Mouse (Mus musculus) heart, postnatal 4 days (tissue): ENCODE data around the gene Lrrc8c. TPM values are rescaled to one million over a fixed set of nuclear protein-coding genes. Genes with fewer than 3 reads are reported as not detected.

Experiments
- DNase-seq: peaks from one replicate; pipeline ENCODE4 v3.0.0; 2021
- total RNA-seq, 2 experiments: library from RNA; stranded (reverse); gene quantifications; 2 replicates each; pipeline ENCODE4 v1.2.3; 2021

Lrrc8c gene
- total RNA-seq, 2 experiments from 2014 or later = 46.3 to 51.6 TPM

GRCm38 (mm10) chr5:105642517-105642916 is 123.3 kb downstream of the Lrrc8c start:
- no peak for DNase-seq

DNA sequence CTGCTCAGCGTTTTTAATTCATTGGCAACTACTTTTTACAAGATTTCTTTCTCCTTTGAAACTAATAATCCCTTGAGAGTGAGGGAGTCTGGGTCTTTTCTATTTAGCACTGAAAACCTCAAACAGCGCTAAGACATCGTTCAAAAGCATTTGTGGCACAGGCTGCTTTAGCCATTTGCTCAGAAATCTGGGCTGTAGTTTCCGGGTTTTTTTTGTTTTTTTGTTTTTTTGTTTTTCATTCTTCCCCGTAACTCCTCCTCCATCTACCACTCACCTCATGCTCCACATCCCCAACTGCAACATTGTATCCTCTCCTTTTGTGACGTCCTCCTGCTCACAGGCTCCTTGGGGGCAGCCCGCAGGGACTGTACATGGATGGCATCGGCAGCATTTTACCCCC is 124.1 kb downstream of the Lrrc8c start:
- DNase-seq = no peak

GRCm38 (mm10) chr5:105644195-105644594 is 125.0 kb downstream of the Lrrc8c start:
- DNase-seq = no peak

DNA sequence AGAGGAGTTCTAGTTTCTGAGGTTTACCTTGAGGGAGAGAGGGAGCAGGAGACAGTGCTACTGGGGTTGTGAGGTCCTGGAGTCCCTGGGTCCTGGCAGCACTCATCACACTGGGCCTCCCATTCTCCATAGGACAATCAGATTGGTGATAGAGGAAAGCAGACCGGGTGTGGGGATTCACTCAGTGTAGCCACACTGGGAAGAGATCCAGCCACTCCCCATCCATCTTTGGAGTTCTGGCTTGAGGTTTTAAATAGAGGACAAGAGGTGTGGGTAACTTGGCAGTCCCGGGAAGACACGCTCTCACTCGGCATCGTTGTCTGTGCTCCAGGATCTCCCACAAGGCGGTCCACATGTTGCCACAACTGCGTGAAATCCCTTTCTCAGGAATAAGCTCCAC is 127.9 kb downstream of the Lrrc8c start:
- no peak for DNase-seq

GRCm38 (mm10) chr5:105648648-105649287 is 129.6 kb downstream of the Lrrc8c start:
- peak; percentile 29 for DNase-seq

DNA sequence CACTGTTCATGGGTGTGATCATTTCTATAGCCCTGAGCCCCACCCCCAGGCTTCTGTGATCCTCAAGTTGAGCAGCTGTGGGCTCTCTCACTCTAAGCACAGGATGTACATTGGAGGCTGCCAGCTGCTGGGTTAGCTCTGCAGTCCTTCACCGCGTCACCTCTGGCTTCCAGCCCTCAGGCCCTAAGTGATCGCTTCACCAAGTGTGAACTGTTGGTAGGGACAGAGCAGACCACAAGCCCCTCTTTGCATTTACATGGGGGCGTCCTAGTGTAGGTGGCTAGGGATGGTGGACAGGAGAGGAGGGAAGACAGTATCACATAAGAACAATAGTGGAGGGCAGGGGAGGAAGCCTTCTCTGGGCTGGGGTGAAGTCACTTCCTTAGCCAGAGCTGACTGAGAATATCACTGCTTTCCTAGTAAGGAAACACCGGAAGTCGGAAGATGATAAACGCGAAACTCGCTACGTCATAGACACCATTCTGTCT is 130.4 kb downstream of the Lrrc8c start:
- peak; percentile 68 for DNase-seq

DNA sequence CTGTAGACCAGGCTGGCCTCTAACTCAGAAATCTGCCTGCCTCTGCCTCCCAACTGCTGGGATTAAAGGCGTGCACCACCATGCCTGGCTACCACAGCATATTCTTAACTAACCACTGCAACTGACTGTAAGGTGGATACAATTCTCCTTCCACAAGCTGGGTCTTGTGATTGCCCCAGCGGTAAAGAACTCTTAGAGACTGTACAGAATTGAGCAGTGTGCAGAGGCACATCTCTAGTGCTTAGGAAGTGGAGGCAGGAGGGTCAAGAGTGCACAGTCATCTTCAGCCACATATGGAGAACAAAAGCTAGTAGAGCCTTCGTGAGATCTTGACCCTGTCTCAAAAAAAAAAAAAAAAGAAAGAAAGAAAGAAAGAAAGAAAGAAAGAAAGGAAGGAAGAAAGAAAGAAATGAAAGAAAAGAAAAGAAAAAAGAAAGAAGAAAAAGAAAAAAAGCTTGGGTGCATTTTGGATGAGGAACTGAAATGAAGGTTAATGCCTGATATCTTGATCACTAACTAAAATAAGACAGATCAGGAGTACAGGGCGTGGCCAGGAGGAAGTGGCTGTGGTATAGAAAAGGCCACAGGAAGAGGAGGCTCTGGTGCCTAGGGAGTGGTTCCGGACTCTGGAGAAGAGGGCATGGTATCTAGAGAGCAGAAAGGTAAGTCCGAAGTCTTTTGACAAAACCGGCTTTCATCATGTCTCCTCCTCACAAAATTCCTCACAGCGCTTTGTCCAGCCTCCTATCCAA is 131.7 kb downstream of the Lrrc8c start:
- no peak for DNase-seq

GRCm38 (mm10) chr5:105651561-105651991 is 132.4 kb downstream of the Lrrc8c start:
- DNase-seq = no peak

DNA sequence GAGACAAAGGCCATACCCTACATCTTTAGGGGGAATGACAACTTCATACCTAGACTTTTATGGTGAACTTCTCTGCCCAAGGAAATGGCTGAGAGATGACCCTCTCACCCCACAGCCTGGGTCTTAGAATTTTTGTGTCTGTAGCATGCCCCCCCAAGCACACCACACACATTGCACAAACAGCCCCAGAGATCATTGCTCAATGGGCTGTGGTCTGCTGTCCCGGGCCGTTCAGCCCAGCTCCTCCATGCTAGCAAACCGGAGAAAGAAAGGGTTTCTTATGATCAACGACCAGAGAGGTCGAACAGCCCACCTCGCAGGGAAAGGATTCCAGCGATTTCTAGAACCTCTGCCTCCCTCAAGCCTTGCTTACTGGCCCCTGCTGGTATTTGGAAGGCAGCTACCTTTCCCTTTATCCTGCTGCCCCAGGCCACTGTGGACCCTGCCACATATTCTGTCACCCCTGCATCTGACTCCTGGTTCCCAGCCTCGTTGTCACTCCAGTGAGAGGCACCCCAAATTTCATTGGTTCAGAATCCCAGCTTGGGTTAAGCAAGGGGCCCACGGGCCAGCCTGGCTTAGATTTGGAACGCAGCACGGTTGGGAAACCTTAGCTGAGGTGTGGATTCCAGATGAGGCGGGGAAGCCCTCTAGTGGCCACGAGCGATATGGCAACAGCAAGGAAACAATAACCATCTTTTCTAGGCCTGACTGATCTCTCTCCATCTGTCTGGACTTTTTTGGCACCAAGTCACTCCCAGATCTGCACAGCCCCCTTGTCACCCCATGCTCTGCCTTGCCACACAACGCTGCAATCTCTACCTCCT is 135.3 kb downstream of the Lrrc8c start:
- peak; percentile 90 for DNase-seq

DNA sequence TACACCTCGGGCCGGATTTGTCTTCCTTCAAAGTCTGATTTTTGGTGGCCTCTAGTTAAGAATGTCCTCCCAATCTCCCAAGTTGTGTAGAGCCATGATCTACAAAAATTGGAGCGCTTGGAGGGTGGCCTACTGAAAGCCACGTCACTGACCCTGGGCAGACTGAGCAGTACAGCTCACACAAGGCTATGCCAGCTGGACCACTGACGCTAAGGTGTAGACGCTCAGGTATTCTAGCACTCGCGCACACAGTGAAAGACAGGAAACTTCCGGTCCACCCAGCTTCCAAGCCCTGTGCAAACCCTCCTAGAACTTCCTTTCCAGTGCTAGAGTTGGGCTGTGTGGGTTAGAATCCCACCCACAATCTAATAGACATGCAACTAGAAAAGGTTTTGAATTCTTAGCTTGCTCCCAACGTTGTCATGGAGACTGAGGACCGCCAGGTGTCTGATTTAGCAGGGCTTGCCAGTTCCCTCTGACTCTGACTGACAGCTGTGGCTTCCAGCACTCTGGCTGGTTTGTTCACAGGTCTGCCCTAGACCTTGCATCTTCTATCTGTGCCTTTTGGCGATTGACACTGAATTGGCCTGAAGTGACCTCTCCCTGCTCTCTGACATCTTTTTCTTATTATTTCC is 136.0 kb downstream of the Lrrc8c start:
- DNase-seq = no peak

DNA sequence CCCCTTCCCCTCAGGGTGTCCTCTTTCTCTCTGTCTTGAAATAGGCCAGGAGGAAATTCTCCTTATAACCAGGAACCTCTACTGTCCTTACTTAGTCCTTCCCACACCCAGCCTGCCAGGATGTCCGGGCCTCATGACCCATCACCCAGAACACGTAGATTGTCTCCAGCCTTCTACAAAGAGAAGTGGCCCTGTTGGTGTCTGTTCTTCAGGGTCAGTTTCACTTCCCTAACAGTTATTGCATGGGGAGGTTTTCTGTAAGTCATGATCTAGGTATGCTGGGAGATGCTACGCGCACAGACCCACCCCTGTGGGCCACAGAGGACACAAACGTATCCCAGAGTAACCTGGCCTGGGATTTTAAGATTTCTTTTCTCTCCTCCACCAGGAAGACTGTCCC is 142.7 kb downstream of the Lrrc8c start:
- DNase-seq = no peak

Other genes with a start within 250 kb of the Lrrc8c start
- gene Gm43302, start 225.7 kb upstream of the Lrrc8c start, total RNA-seq = not detected
- 1 to 10 TPM; 1.4 to 1.9 TPM for gene Gbp6, start 225.7 kb upstream of the Lrrc8c start, total RNA-seq
- 10 to 100 TPM; 20.6 to 21.3 TPM for gene Lrrc8b, start 103.6 kb upstream of the Lrrc8c start, total RNA-seq
- gene Lrrc8d, start 180.6 kb downstream of the Lrrc8c start, total RNA-seq = 10 to 100 TPM; 21.2 to 23.6 TPM